Mouse (Mus musculus) urinary bladder, postnatal 25 days (tissue): ENCODE results near the gene Lipe.
"Not testable (repeated sequence)": the region's sequence is repeated elsewhere in the genome, so short reads cannot be mapped to it uniquely, and the experiment has no call there.

ENCODE experiments used
- DNase-seq: peaks from one replicate; pipeline ENCODE4 v3.0.0; 2022; ENCODE audit warnings: low spot score

Gene Lipe

GRCm38 (mm10) chr7:25412833-25413441, 14.4 kb upstream of the Lipe start, which contains the start of gene Cxcl17:
Gene Cxcl17 (minus strand): TSS chr7:25412886.
- DNase-seq = no peak

- no peak for DNase-seq
Observed at GRCm38 (mm10) chr7:25411861-25412260, 13.4 kb upstream of the Lipe start.

- DNase-seq = no peak
Observed at GRCm38 (mm10) chr7:25410969-25411615, 12.6 kb upstream of the Lipe start.

- DNase-seq = no peak
Observed at GRCm38 (mm10) chr7:25409114-25409760, 10.7 kb upstream of the Lipe start.

- DNase-seq = no peak
Observed at GRCm38 (mm10) chr7:25406468-25406867, 8.0 kb upstream of the Lipe start.

- peak; percentile 54 for DNase-seq
Observed at GRCm38 (mm10) chr7:25402671-25403101, 4.2 kb upstream of the Lipe start.

- DNase-seq = no peak
Observed at GRCm38 (mm10) chr7:25401986-25402385, 3.5 kb upstream of the Lipe start.

GRCm38 (mm10) chr7:25401551-25401950, 3.0 kb upstream of the Lipe start:
- no peak for DNase-seq

GRCm38 (mm10) chr7:25399028-25399427, 518 bp upstream of the Lipe start:
- not testable (repeated sequence) for DNase-seq

- DNase-seq = no peak
Observed at GRCm38 (mm10) chr7:25396621-25397020, 1.9 kb downstream of the Lipe start.

- DNase-seq = peak; percentile 94
Observed at GRCm38 (mm10) chr7:25395558-25396521, 2.7 kb downstream of the Lipe start.

GRCm38 (mm10) chr7:25395186-25395557, 3.3 kb downstream of the Lipe start:
- no peak for DNase-seq

GRCm38 (mm10) chr7:25394754-25395153, 3.8 kb downstream of the Lipe start:
- DNase-seq = no peak

GRCm38 (mm10) chr7:25393451-25394210, 4.9 kb downstream of the Lipe start:
- no peak for DNase-seq

- no peak for DNase-seq
Observed at GRCm38 (mm10) chr7:25392851-25393250, 5.7 kb downstream of the Lipe start.

- no peak for DNase-seq
Observed at GRCm38 (mm10) chr7:25391856-25392453, 6.6 kb downstream of the Lipe start.

- DNase-seq = no peak
Observed at GRCm38 (mm10) chr7:25390986-25391385, 7.5 kb downstream of the Lipe start.

GRCm38 (mm10) chr7:25390054-25390770, 8.3 kb downstream of the Lipe start:
- peak; percentile 45 for DNase-seq

- no peak for DNase-seq
Observed at GRCm38 (mm10) chr7:25388916-25389315, 9.6 kb downstream of the Lipe start.

GRCm38 (mm10) chr7:25387811-25388440, 10.6 kb downstream of the Lipe start:
- DNase-seq = no peak
